Mouse (Mus musculus) limb, embryonic 15.5 days (tissue): ENCODE data around the gene Heca. TPM values are rescaled to one million over a fixed set of nuclear protein-coding genes. Genes with fewer than 3 reads are reported as not detected.
A peak's percentile ranks its signal among the peaks of the same experiment; 100 is the strongest.
"Not testable (repeated sequence)": the region's sequence is repeated elsewhere in the genome, so short reads cannot be mapped to it uniquely, and the experiment has no call there.

Source experiments
- ATAC-seq: fragments of 200-750 bp; cut with Nextera tagmentation; 2 replicates; pipeline ENCODE4 v1.8.0; 2017; ENCODE audit warnings: low read depth, moderate TSS enrichment; ENCODE audit not compliant: insufficient number of reproducible peaks, low FRiP score, low TSS enrichment
- H3K27ac ChIP-seq: fragments of 300-500 bp; sonication (generic); 2 replicates; pipeline ENCODE4 v1.5.1; 2015; ENCODE audit warnings: moderate library complexity, mild to moderate bottlenecking, inconsistent platforms
- H3K27me3 ChIP-seq: fragments of 300-500 bp; sonication (generic); 2 replicates; pipeline ENCODE4 v1.6.1; 2015; ENCODE audit warnings: inconsistent platforms
- H3K36me3 ChIP-seq: fragments of 300-500 bp; sonication (generic); 2 replicates; pipeline ENCODE4 v1.6.1; 2015; ENCODE audit warnings: inconsistent platforms
- H3K4me1 ChIP-seq: fragments of 300-500 bp; sonication (generic); 2 replicates; pipeline ENCODE4 v1.6.1; 2015; ENCODE audit warnings: inconsistent platforms
- H3K4me2 ChIP-seq: fragments of 300-500 bp; sonication (generic); 2 replicates; pipeline ENCODE4 v1.6.1; 2015; ENCODE audit warnings: mild to moderate bottlenecking, inconsistent platforms
- H3K4me3 ChIP-seq: fragments of 300-500 bp; sonication (generic); 2 replicates; pipeline ENCODE4 v1.5.1; 2015; ENCODE audit warnings: mild to moderate bottlenecking, inconsistent platforms
- H3K9ac ChIP-seq: fragments of 300-500 bp; sonication (generic); 2 replicates; pipeline ENCODE4 v1.6.1; 2015; ENCODE audit warnings: inconsistent platforms
- H3K9me3 ChIP-seq: fragments of 300-500 bp; sonication (generic); 2 replicates; pipeline ENCODE4 v1.6.1; 2016; ENCODE audit warnings: inconsistent platforms
- WGBS: fragments of 180-500 bp; shearing (Covaris S2); methylation state at CpG from one replicate; pipeline ENCODE4 v1.1.7; 2015; 5-methylcytosine and 5-hydroxymethylcytosine counted together
- polyA plus RNA-seq: library from polyadenylated mRNA; unstranded; fragments of >200 nt; fragmentation: Nextera tagmentation; extraction: Ambion mirVana; gene quantifications from 2 replicates; pipeline ENCODE4 v1.2.1, GENCODE M21; 2015

Gene Heca
- polyA plus RNA-seq, result 5.8 and 7.3 TPM in 2 replicates

- 6% methylated on average over 49 of the region's 50 CpGs for WGBS
- Histone ChIP-seq H3K9ac (peak within 1 kb of the TSS; percentile 89), H3K27me3 (no peaks in the 10 kb centered on the region), H3K4me1 (peaks cover 7% of the 10 kb centered on the region; the same call in 1 of the 2 replicates), H3K27ac (peak within 1 kb of the TSS; percentile 96), H3K36me3 (no peaks in the 10 kb centered on the region), H3K9me3 (no peaks in the 10 kb centered on the region), H3K4me3 (peak within 1 kb of the TSS; percentile 87), H3K4me2 (peak within 1 kb of the TSS; percentile 52)
- peak; percentile 89 for ATAC-seq
Observed at GRCm38 (mm10) chr10:17947960-17948730, at the start of gene Heca. Gene Heca (minus strand): TSS chr10:17948067.

DNA sequence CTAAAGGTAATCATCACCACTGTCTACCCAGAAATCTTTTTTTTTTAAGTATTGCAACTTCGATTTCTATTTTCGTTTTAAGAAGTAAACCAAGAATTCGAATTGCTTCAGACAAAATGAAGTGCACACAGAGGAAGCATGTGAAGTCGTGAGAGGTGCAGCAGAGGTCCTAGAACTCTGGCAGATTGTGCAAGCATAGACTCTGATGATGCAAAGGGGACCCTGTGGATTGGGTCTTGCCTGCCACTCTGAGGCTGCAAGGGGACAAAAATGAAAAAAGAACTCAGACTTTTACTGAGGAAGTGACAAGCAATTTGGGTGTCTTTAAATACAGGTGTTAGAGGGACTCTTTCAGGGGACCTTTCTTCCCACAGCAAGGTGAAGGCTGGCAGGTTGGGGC, 42.7 kb upstream of the Heca start:
- no peak for ATAC-seq
- WGBS, result 89% methylated on average over 4 of the region's 4 CpGs

DNA sequence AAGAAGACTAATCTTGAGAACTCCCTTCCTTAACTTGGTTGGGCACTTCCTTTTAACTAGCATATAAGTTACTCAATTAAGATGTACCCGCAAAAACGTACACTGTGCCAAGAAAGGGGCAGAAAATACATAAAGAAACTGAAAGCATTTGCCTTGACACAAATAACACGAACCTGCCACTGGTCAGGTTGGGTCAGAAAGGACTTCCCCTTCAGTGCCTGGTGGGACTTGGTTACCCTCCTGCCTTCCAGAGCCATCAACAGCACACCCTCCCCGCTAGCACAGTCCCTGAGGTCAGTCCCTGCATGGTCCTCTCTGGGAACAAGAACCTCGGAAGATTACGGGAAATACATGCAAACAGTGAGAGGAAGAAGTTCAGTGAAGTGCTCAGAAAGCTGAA, 41.3 kb upstream of the Heca start:
- no peak overlapping the region for H3K4me2 ChIP-seq
- no peak overlapping the region for H3K9ac ChIP-seq
- no peaks in the 10 kb centered on the region for H3K27me3 ChIP-seq
- H3K9me3 ChIP-seq, result no peaks in the 10 kb centered on the region
- whole genome bisulfite sequencing, result 65% methylated on average over 6 of the region's 6 CpGs
- no peak for ATAC-seq
- H3K36me3 ChIP-seq, result no peaks in the 10 kb centered on the region
- H3K4me3 ChIP-seq, result no peak overlapping the region
- H3K4me1 ChIP-seq, result no peaks in the 10 kb centered on the region
- no peak overlapping the region for H3K27ac ChIP-seq

More for the DNA sequence above, 42.7 kb upstream of the Heca start:
- Histone ChIP-seq H3K4me3 (no peak overlapping the region), H3K27me3 (no peaks in the 10 kb centered on the region), H3K9ac (no peak overlapping the region), H3K27ac (no peak overlapping the region), H3K4me2 (no peak overlapping the region), H3K4me1 (no peaks in the 10 kb centered on the region), H3K36me3 (no peaks in the 10 kb centered on the region), H3K9me3 (no peaks in the 10 kb centered on the region)

DNA sequence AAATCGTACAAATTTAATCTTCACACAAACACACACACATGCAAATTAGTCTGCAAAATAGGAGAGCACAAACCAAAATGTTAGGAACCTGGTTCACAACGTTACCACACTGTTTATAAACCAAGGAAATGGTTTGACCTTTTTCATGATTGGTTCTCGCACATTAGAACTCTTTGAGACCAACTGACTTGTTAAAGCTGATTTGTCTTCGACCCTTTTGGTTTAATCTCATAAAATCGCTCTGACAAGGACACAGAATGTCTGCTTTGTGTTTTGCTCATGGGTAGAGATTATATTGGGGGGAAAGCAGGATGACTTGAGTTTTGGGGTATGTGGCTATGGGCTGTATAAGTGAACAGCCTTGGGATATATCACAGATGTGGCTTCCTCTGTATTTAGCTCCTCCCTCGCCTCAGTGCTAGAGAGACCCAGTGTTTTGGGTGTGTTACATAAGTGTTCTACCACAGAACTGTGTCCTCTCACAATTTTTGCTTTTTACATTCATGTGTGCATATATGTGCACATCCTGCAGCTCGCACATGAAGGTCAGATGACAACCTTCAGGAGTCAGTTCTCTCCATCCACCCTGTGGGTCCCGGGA, 40.1 kb upstream of the Heca start:
- Histone ChIP-seq H3K9me3 (no peaks in the 10 kb centered on the region), H3K27ac (no peak overlapping the region), H3K9ac (no peak overlapping the region), H3K4me1 (no peaks in the 10 kb centered on the region), H3K4me3 (no peak overlapping the region), H3K4me2 (no peak overlapping the region), H3K27me3 (no peaks in the 10 kb centered on the region), H3K36me3 (no peaks in the 10 kb centered on the region)
- no peak for ATAC-seq
- 79% methylated on average over 8 of the region's 8 CpGs for WGBS

DNA sequence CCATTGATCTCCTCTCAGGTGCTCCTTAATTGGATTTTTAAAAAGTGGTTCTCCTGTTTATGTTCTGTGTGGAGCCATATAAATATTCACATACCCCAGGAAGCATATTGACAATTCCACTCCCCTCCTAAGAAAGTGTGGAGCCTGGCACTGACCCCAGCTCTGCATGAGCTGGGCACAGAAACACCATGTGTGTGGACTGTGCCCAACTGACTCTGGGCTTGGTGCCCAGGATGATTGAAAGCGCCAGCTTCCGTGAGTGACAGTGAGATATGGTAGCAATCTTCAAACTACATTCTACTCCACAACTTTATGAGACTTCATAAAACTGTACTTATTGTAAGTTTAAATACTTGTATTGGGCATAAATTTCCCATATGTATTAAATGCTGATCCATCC, 35.4 kb upstream of the Heca start:
- H3K9me3 ChIP-seq, result no peaks in the 10 kb centered on the region
- no peak overlapping the region for H3K27ac ChIP-seq
- no peaks in the 10 kb centered on the region for H3K27me3 ChIP-seq
- no peaks in the 10 kb centered on the region for H3K4me1 ChIP-seq
- H3K9ac ChIP-seq, result no peak overlapping the region
- no peak overlapping the region for H3K4me3 ChIP-seq
- WGBS, result 69% methylated on average over 2 of the region's 2 CpGs
- H3K36me3 ChIP-seq, result no peaks in the 10 kb centered on the region
- ATAC-seq, result no peak
- H3K4me2 ChIP-seq, result no peak overlapping the region

- H3K36me3 ChIP-seq, result no peaks in the 10 kb centered on the region
- 67% methylated on average over 4 of the region's 4 CpGs for WGBS
- ATAC-seq, result no peak
- no peak overlapping the region for H3K4me2 ChIP-seq
- no peaks in the 10 kb centered on the region for H3K27me3 ChIP-seq
- H3K27ac ChIP-seq, result no peak overlapping the region
- no peaks in the 10 kb centered on the region for H3K9me3 ChIP-seq
- H3K9ac ChIP-seq, result no peak overlapping the region
- no peaks in the 10 kb centered on the region for H3K4me1 ChIP-seq
- no peak overlapping the region for H3K4me3 ChIP-seq
Observed at GRCm38 (mm10) chr10:17966090-17966489, 18.2 kb upstream of the Heca start.

DNA sequence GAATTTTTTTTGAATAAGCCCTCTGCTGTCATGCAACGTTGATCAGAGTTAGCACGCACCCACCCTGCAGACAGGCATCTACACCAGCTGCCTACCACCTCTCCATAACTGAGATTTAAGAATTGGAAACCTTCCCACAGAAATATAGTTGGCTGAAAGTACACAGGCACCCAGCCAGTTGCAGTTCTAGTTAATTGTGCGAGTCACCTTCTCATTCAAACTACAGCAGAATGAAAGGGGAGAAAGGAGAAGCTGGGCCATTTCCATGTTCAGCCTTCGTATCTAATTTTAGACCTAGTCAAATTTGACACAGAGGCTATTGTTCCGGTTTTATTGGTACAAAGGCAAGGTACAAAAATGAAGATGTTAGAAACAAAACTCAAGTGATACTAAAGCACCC, 2.9 kb upstream of the Heca start:
- 68% methylated on average over 5 of the region's 5 CpGs for WGBS
- H3K4me2 ChIP-seq, result no peak overlapping the region
- H3K9me3 ChIP-seq, result no peaks in the 10 kb centered on the region
- H3K4me1 ChIP-seq, result peaks cover 7% of the 10 kb centered on the region; the same call in 1 of the 2 replicates
- no peak for ATAC-seq
- H3K9ac ChIP-seq, result no peak overlapping the region
- no peak overlapping the region for H3K4me3 ChIP-seq
- H3K27ac ChIP-seq, result no peak overlapping the region
- H3K27me3 ChIP-seq, result no peaks in the 10 kb centered on the region
- no peaks in the 10 kb centered on the region for H3K36me3 ChIP-seq

DNA sequence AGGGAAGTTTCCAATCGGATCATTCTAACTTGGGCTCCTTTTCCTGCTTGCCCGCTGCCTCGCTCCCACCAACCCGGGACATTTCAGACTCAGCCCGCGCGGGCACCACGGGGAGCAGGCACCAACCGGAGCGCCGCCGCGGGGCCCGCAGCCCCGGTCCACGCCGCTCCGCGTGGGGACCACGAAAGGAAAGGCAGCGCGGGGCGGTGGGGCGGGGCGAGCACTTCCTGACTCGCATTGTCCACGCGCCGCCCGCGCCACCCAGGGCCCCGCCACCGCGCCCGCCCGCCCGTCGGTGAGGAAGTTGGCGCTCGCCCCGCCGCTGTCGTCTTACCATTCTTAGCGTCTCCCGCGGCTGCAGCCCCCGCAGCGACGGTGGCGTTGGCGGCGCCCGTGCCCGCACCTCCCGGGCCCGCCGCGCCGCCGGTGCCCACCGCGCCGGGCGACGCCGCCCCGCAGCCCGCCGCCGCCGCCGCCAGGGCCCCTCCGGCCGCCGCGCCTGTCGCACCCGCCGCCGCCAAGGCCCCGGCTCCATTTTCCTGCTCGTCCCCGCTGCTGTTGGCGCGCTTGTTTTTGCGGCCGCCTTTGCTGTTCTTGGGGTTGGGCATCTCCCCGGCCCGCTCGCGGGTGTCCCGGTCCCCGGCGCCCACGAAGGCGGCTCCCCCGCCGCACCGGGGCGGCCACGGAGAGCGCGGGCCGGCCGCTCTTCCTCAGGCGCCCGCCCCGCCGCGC, 526 bp downstream of the Heca start:
- peak; percentile 53 for ATAC-seq
- H3K36me3 ChIP-seq, result no peaks in the 10 kb centered on the region

GRCm38 (mm10) chr10:17946799-17947174, 1.1 kb downstream of the Heca start:
- H3K9me3 ChIP-seq, result not testable (repeated sequence)

More for the DNA sequence above, 526 bp downstream of the Heca start:
- Histone ChIP-seq H3K4me3 (peak overlapping the region; percentile 87), H3K9me3 (no peaks in the 10 kb centered on the region), H3K4me1 (peaks cover 7% of the 10 kb centered on the region; the same call in 1 of the 2 replicates), H3K9ac (peak overlapping the region; percentile 89), H3K27me3 (no peaks in the 10 kb centered on the region), H3K27ac (peak overlapping the region; percentile 96), H3K4me2 (peak overlapping the region; percentile 52)
- WGBS, result under 1% methylated on average over 84 of the region's 110 CpGs

GRCm38 (mm10) chr10:17946046-17946445, 1.8 kb downstream of the Heca start:
- ATAC-seq, result no peak
- H3K9me3 ChIP-seq, result no peaks in the 10 kb centered on the region
- H3K4me1 ChIP-seq, result peaks cover 7% of the 10 kb centered on the region; the same call in 1 of the 2 replicates
- no peaks in the 10 kb centered on the region for H3K36me3 ChIP-seq
- WGBS, result 51% methylated on average over 3 of the region's 3 CpGs
- H3K4me3 ChIP-seq, result peak overlapping the region; percentile 87
- H3K27me3 ChIP-seq, result no peaks in the 10 kb centered on the region
- peak overlapping the region; percentile 52 for H3K4me2 ChIP-seq
- H3K27ac ChIP-seq, result no peak overlapping the region
- no peak overlapping the region for H3K9ac ChIP-seq

More at GRCm38 (mm10) chr10:17946799-17947174, 1.1 kb downstream of the Heca start:
- not testable (repeated sequence) for H3K27me3 ChIP-seq, ATAC-seq, H3K36me3 ChIP-seq, H3K4me1 ChIP-seq
- Histone ChIP-seq H3K9ac (peak overlapping the region; percentile 89), H3K4me2 (peak overlapping the region; percentile 52), H3K27ac (peak overlapping the region; percentile 96), H3K4me3 (peak overlapping the region; percentile 87)
- WGBS, result 0% methylated on average over 4 of the region's 4 CpGs

- WGBS, result 64% methylated on average over 2 of the region's 2 CpGs
- no peak overlapping the region for H3K9ac ChIP-seq
- H3K27me3 ChIP-seq, result no peaks in the 10 kb centered on the region
Observed at GRCm38 (mm10) chr10:17933622-17934021, 14.2 kb downstream of the Heca start.

DNA sequence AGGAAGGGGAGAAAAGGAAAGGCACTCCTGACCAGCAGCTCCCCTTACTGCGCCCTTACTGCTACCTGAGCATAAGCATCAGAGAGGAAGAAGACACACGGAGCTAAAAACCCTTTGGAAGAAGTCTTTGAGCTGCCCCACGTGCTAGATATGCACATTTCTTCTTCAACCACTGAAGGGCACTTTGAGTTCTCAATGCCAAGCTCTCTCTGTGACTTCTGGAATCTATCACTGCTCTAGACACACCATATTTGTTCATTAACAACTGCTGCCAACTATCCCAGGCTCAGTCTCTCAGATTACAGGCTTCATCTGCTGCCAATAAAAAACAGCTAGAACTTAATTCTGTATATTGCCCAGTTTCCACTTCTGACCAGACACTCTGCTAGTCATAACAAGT, 15.7 kb downstream of the Heca start:
- Histone ChIP-seq H3K27ac (no peak overlapping the region), H3K9ac (no peak overlapping the region), H3K27me3 (no peaks in the 10 kb centered on the region), H3K9me3 (no peaks in the 10 kb centered on the region), H3K4me3 (no peak overlapping the region), H3K4me1 (peaks cover 15% of the 10 kb centered on the region), H3K36me3 (no peaks in the 10 kb centered on the region), H3K4me2 (no peak overlapping the region)
- 63% methylated on average over 3 of the region's 3 CpGs for WGBS
- no peak for ATAC-seq

More at GRCm38 (mm10) chr10:17933622-17934021, 14.2 kb downstream of the Heca start:
- Histone ChIP-seq H3K4me3 (no peak overlapping the region), H3K27ac (no peak overlapping the region), H3K36me3 (no peaks in the 10 kb centered on the region), H3K9me3 (no peaks in the 10 kb centered on the region), H3K4me1 (peaks cover 12% of the 10 kb centered on the region), H3K4me2 (no peak overlapping the region)
- ATAC-seq, result no peak
